Mouse (Mus musculus) small intestine, adult 2 months (tissue): ENCODE measurements around the gene Rrp15. TPM values are rescaled to one million over a fixed set of nuclear protein-coding genes. Genes with fewer than 3 reads are reported as not detected.

Experiments
- H3K27ac ChIP-seq: fragments of 200-500 bp; 2 replicates; pipeline ENCODE4 v1.5.1; 2012; ENCODE audit warnings: low read depth, low read length, control low read depth, inconsistent platforms; ENCODE audit not compliant: insufficient read depth
- H3K27me3 ChIP-seq: fragments of 200-500 bp; 2 replicates; pipeline ENCODE4 v1.6.1; 2012; ENCODE audit warnings: mild to moderate bottlenecking, moderate library complexity, low read length, inconsistent platforms; ENCODE audit not compliant: control insufficient read depth, insufficient read depth
- H3K36me3 ChIP-seq: fragments of 200-500 bp; 2 replicates; pipeline ENCODE4 v1.6.1; 2012; ENCODE audit warnings: mild to moderate bottlenecking, low read length, control low read depth, inconsistent platforms; ENCODE audit not compliant: control insufficient read depth, insufficient read depth
- H3K4me1 ChIP-seq: fragments of 200-500 bp; 2 replicates; pipeline ENCODE4 v1.6.1; 2012; ENCODE audit warnings: low read length, inconsistent platforms, mixed read lengths; ENCODE audit not compliant: control insufficient read depth, insufficient read depth, insufficient read length
- H3K4me3 ChIP-seq: fragments of 200-500 bp; 2 replicates; pipeline ENCODE4 v1.5.1; 2012; ENCODE audit warnings: low read depth, mild to moderate bottlenecking, control low read depth, inconsistent platforms, low read length, moderate library complexity
- CTCF ChIP-seq: fragments of 200-500 bp; IDR thresholded peaks from 2 replicates; pipeline ENCODE4 v1.5.1; 2012; ENCODE audit warnings: low read depth, mild to moderate bottlenecking, control low read depth, inconsistent platforms, low read length, moderate library complexity, mixed read lengths; ENCODE audit not compliant: insufficient replicate concordance, insufficient read length; ENCODE audit errors: extremely low read depth
- POLR2A ChIP-seq: fragments of 200-500 bp; IDR thresholded peaks from 2 replicates; pipeline ENCODE4 v1.6.1; 2012; ENCODE audit warnings: low read depth, mild to moderate bottlenecking, control low read depth, inconsistent platforms, low read length, moderate library complexity
- WGBS: fragments of 180-500 bp; shearing (Covaris S2); methylation state at CpG from one replicate; pipeline ENCODE4 v1.1.7; 2018; 5-methylcytosine and 5-hydroxymethylcytosine counted together
- polyA plus RNA-seq: library from polyadenylated mRNA; depleted of rRNA; stranded (reverse); fragments of >200 nt; gene quantifications from 2 replicates; pipeline ENCODE4 v1.2.3, GENCODE M21; 2012; rRNA removed

The Rrp15 gene
- polyA plus RNA-seq = 0.39 and 1.3 TPM in 2 replicates

GRCm38 (mm10) chr1:186748724-186749653 is at the start of gene Rrp15:
Gene Rrp15, minus strand, starts transcription at chr1:186749358.
- Histone ChIP-seq H3K27me3 (no peaks in the 10 kb centered on the region), H3K27ac (0 out of 2 replicates have a peak within 1 kb of the TSS, but pooled peaks have one; percentile 19), H3K36me3 (no peaks in the 10 kb centered on the region), H3K4me1 (peaks cover 2% of the 10 kb centered on the region; the same call in 1 of the 2 replicates), H3K4me3 (peak within 1 kb of the TSS; percentile 76)
- TF ChIP-seq POLR2A = peak; percentile 62; the same call in 1 of the 2 replicates
- no peak for TF ChIP-seq CTCF
- under 1% methylated on average over 46 of the region's 46 CpGs for WGBS

- Histone ChIP-seq H3K27ac (no peak overlapping the region), H3K4me1 (no peaks in the 10 kb centered on the region), H3K36me3 (no peaks in the 10 kb centered on the region), H3K4me3 (no peak overlapping the region), H3K27me3 (no peaks in the 10 kb centered on the region)
- WGBS = 65% methylated on average over 6 of the region's 6 CpGs
- no peak for TF ChIP-seq POLR2A
- TF ChIP-seq CTCF = no peak
Observed at GRCm38 (mm10) chr1:186797991-186798390, 48.8 kb upstream of the Rrp15 start.

- 84% methylated on average over 4 of the region's 4 CpGs for WGBS
- H3K4me1 ChIP-seq = no peaks in the 10 kb centered on the region
- no peak overlapping the region for H3K27ac ChIP-seq
- no peaks in the 10 kb centered on the region for H3K36me3 ChIP-seq
- TF ChIP-seq POLR2A (no peak), CTCF (no peak)
- H3K27me3 ChIP-seq = no peaks in the 10 kb centered on the region
- no peak overlapping the region for H3K4me3 ChIP-seq
Observed at GRCm38 (mm10) chr1:186785359-186785758, 36.2 kb upstream of the Rrp15 start.

GRCm38 (mm10) chr1:186780826-186781225 is 31.7 kb upstream of the Rrp15 start:
- Histone ChIP-seq H3K36me3 (no peaks in the 10 kb centered on the region), H3K27me3 (no peaks in the 10 kb centered on the region), H3K27ac (no peak overlapping the region), H3K4me1 (no peaks in the 10 kb centered on the region), H3K4me3 (no peak overlapping the region)
- WGBS = 68% methylated on average over 2 of the region's 2 CpGs
- TF ChIP-seq POLR2A = no peak
- no peak for TF ChIP-seq CTCF

- H3K36me3 ChIP-seq = no peaks in the 10 kb centered on the region
- TF ChIP-seq POLR2A (no peak), CTCF (no peak)
- no peak overlapping the region for H3K4me3 ChIP-seq
- H3K4me1 ChIP-seq = no peaks in the 10 kb centered on the region
- 54% methylated on average over 3 of the region's 3 CpGs for WGBS
- no peaks in the 10 kb centered on the region for H3K27me3 ChIP-seq
- H3K27ac ChIP-seq = no peak overlapping the region
Observed at GRCm38 (mm10) chr1:186773124-186773523, 24.0 kb upstream of the Rrp15 start.

GRCm38 (mm10) chr1:186772547-186773077 is 23.5 kb upstream of the Rrp15 start:
- no peak for TF ChIP-seq CTCF
- TF ChIP-seq POLR2A = no peak
- Histone ChIP-seq H3K4me1 (no peaks in the 10 kb centered on the region), H3K27ac (no peak overlapping the region), H3K27me3 (no peaks in the 10 kb centered on the region), H3K36me3 (no peaks in the 10 kb centered on the region), H3K4me3 (no peak overlapping the region)
- WGBS = 75% methylated on average over 8 of the region's 8 CpGs

GRCm38 (mm10) chr1:186772005-186772404 is 22.8 kb upstream of the Rrp15 start:
- Histone ChIP-seq H3K36me3 (no peaks in the 10 kb centered on the region), H3K27me3 (no peaks in the 10 kb centered on the region), H3K4me3 (no peak overlapping the region), H3K4me1 (no peaks in the 10 kb centered on the region), H3K27ac (no peak overlapping the region)
- no peak for TF ChIP-seq POLR2A
- no peak for TF ChIP-seq CTCF
- 81% methylated on average over 6 of the region's 6 CpGs for WGBS
